Mouse (Mus musculus): Measurements from ENCODE around the gene Irak3.

The Irak3 gene

DNA sequence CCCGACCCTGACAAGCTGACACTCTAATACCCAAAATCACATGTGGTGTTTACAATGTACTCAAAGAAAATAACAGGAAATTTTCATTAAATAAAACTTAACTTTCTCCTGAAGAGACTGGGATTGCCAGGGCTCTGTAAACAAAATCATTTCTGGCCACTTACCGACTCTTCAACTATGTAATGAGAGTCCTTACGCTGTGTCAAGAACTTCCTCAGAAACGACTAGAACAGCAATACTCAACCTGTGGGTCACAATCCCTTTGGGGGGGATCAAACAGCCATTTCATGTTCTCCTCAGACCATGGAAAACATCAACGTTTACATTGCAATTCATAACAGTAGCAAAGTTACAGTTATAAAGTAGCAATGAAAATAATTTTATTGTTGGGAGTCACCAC lies 104.4 kb downstream of the Irak3 start:
- no peak for DNase-seq (ENCODE audit: low read depth, low spot score)

DNA sequence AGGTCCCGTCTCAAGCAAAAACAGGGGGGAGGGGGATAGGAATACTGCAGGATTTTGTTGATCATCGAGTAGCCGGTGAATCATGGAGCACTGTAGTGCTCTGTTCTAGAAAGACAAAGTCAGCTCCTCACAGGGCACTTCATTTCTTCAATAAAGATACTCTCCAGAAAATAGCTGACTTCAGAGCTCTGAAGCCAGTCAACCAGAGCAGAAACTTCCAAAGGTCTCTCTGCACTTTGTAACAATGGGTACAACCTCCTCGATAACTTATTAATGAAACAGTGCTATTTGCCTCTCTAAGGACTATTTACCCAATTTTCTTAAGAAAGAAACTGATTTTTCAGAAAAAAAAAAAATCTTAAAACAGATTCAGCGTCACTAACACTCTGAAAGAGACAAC lies 106.2 kb downstream of the Irak3 start:
- no peak for DNase-seq (ENCODE audit: low read depth, low spot score)

DNA sequence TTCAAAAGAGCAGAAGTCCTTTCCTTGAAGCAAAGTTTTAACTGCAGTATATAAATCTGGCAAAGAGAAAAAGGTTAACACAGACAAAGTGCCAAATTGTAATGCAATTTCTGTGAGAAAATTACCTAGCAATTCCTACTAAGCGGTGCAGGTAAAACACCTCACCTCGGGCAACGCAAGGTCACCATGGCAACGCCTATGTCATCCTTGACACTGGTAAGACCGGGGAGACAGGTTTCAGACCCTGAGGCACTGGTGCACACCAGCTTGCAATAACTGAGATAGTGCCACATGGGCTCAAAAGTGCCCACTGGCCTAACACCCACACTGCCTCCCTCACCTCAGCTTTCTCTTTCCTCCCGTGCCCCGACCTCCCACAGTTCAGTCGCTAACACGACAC lies 106.8 kb downstream of the Irak3 start:
- DNase-seq (ENCODE audit: low read depth, low spot score) = no peak

DNA sequence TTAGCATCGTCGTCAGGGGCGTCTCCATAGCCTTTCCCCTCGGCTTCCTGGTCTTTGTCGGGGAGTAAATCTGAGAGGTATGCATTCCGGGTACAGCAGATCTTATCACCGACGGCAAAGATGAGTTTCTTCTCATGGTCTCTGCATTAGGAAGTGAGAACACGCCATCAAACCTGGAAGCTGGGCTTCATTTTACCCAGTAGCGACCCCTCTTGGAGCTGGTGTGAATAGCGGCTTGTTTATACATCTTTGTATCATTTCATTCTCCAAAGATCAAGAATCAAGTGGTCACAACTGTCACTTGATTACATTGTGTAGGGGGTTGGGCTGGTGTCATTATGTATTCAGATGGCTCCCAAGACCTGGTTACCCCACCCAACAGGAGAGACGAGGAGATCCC lies 109.4 kb downstream of the Irak3 start:
- no peak for DNase-seq (ENCODE audit: low read depth, low spot score)

Measured in skeletal muscle tissue, adult 2 months (tissue).